9 mouse cellular contexts compared by ENCODE assay signal in the genomic region with DNA sequence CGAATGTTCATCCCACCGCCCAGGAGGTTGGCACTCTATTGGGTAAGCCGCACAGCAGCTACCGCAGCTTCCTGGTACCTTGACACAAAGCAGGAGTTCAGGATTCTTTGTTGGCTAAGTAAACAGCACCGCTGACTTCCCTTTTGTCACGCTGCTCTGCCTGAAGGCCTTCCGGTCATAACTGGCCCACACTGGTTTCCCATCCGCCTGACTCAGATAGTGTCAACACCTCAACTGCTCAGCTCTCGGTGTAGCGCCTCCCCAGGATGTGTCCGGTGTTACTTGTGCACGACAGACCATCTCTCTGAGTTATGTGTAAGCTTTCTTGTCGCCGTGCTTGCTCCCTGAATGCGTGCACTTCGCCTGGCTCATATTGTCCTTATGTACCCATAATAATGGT.
A peak's percentile ranks its signal among the peaks of the same experiment; 100 is the strongest.
DNase-seq lines count a peak whose midpoint lies in the region; ATAC-seq and TF ChIP-seq lines count a peak whose summit lies in the region.
"Had no signal": no experiment of that assay in that cellular context is flagged by ENCODE, and none has a peak within 500 bp of the region (broad histone marks: within the 10 kb centered on the region; RNA-seq: fewer than 3 reads in every experiment).

No protein-coding gene starts in this region.

- H3K4me3 ChIP-seq in E14TG2a.4 (replicated peaks; ENCODE audit: low read length), result 0 out of 2 replicates have a peak overlapping the region, but pooled peaks have one; percentile 3
- no peak overlapping the region for H3K4me3 ChIP-seq in lung, embryonic 14.5 days (ENCODE audit: low read depth, low read length)
- H3K4me3 ChIP-seq in limb, embryonic 10.5 days, result no peak overlapping the region

- WGBS in lung, embryonic 14.5 days, result 52% methylated on average over 16 of the region's 16 CpGs
- 86% methylated on average over 16 of the region's 16 CpGs for WGBS in limb, embryonic 10.5 days

- peaks cover 7% of the 10 kb centered on the region for H3K27me3 ChIP-seq in E14TG2a.4 (ENCODE audit: insufficient read depth, low read length)
- no peaks in the 10 kb centered on the region for H3K27me3 ChIP-seq in lung, embryonic 14.5 days (ENCODE audit: insufficient read depth, low read length)
- H3K27me3 ChIP-seq in limb, embryonic 10.5 days (ENCODE audit: low read depth, poor library complexity, severe bottlenecking), result no peaks in the 10 kb centered on the region

- TF ChIP-seq CTCF in E14TG2a.4 (conservative IDR thresholded peaks at IDR 0.05; ENCODE audit: low read length), result peak; percentile 30
- TF ChIP-seq CTCF in lung, embryonic 14.5 days (IDR thresholded peaks at IDR 0.05; ENCODE audit: low read depth), result peak; percentile 42

- H3K4me1 ChIP-seq in E14TG2a.4 (replicated peaks; ENCODE audit: low read depth, low read length), result peaks cover 51% of the 10 kb centered on the region
- 0 out of 2 replicates have a peak, but pooled peaks cover under 1% of the 10 kb centered on the region for H3K4me1 ChIP-seq in lung, embryonic 14.5 days (ENCODE audit: insufficient read depth)
- H3K4me1 ChIP-seq in limb, embryonic 10.5 days, result no peaks in the 10 kb centered on the region

- no peaks in the 10 kb centered on the region for H3K9me3 ChIP-seq in E14TG2a.4 (ENCODE audit: low read length)
- no peaks in the 10 kb centered on the region for H3K9me3 ChIP-seq in lung, embryonic 14.5 days (ENCODE audit: low read depth, low read length)
- no peaks in the 10 kb centered on the region for H3K9me3 ChIP-seq in limb, embryonic 10.5 days (replicated peaks)

- peak; percentile 80 for ATAC-seq in lung, embryonic 14.5 days (ENCODE audit: insufficient read depth)

- no peaks in the 10 kb centered on the region for H3K36me3 ChIP-seq in E14TG2a.4 (ENCODE audit: insufficient read depth, low read length)
- H3K36me3 ChIP-seq in lung, embryonic 14.5 days (ENCODE audit: insufficient read depth), result no peaks in the 10 kb centered on the region
- H3K36me3 ChIP-seq in limb, embryonic 10.5 days, result no peaks in the 10 kb centered on the region

- H3K4me2 ChIP-seq in lung, embryonic 14.5 days, result no peak overlapping the region

- peak; percentile 91 for DNase-seq in R1 (ENCODE audit: low read depth, low spot score)
- DNase-seq in kidney, adult 8-10 months, result peak; percentile 54 to 67
- DNase-seq in lung, embryonic 14.5 days, result peak; percentile 61
- DNase-seq in frontal cortex, postnatal 36 days (ENCODE audit: low spot score in 2 of 2), result no peak
- DNase-seq in cerebellum, adult 9-10 months, result no peak
- no peak for DNase-seq in limb, embryonic 10.5 days (ENCODE audit: low spot score)
- DNase-seq in spleen, adult 12 weeks (ENCODE audit: low spot score), result no peak
- DNase-seq: adrenal gland, adult 8-10 months had no signal

- no peak overlapping the region for H3K27ac ChIP-seq in lung, embryonic 14.5 days (ENCODE audit: low read depth)
- H3K27ac ChIP-seq in limb, embryonic 10.5 days, result no peak overlapping the region

- H3K9ac ChIP-seq in lung, embryonic 14.5 days, result no peak overlapping the region

Comparison
In these comparisons a context has a peak if more than half of its experiments do, and no peak if none do; other contexts are left out.
1. DNase-seq: peak in R1 (single experiment), kidney, adult 8-10 months (2 of 2) and lung, embryonic 14.5 days (single experiment); none in frontal cortex, postnatal 36 days (0 of 2), cerebellum, adult 9-10 months (single experiment), limb, embryonic 10.5 days (single experiment) and spleen, adult 12 weeks (single experiment).